Mouse (Mus musculus) layer of hippocampus, postnatal 14 days (tissue): ENCODE measurements around the gene Nek2. TPM values are rescaled to one million over a fixed set of nuclear protein-coding genes. Genes with fewer than 3 reads are reported as not detected.

Experiments
- DNase-seq, 2 experiments: peaks; one replicate each; pipeline ENCODE4 v3.0.0; 2021 to 2022; ENCODE audit warnings: low spot score in 2 of 2, mixed read lengths in 1 of 2
- long read RNA-seq, 2 experiments: library from polyadenylated mRNA; stranded (forward); transcript quantifications; one replicate each; pipeline ENCODE4 v2.0.0; 2021
- total RNA-seq, 2 experiments: library from RNA; stranded (reverse); gene quantifications; 2 replicates each; pipeline ENCODE4 v1.2.3; 2021

Nek2 gene
- total RNA-seq = 1 to 10 TPM; 1.6 to 2.9 TPM
- long read RNA-seq, experiment 1, partial matches to known transcripts = 0 of 1 reads
- long read RNA-seq, experiment 1, other reads (novel, unspliced or antisense) = 1 of 1 reads
- long read RNA-seq, experiment 2, partial matches to known transcripts = 0 of 2 reads
- long read RNA-seq, experiment 2, other reads (novel, unspliced or antisense) = 1 of 2 reads

GRCm38 (mm10) chr1:191821326-191822091 lies at the start of gene Nek2:
Gene Nek2 (plus strand): TSS chr1:191821444.
- peak; percentile 95 to 98 for DNase-seq

- DNase-seq = no peak
Measured at GRCm38 (mm10) chr1:191774106-191774505, 47.1 kb upstream of the Nek2 start.

- no peak for DNase-seq
Measured at GRCm38 (mm10) chr1:191775116-191775515, 46.1 kb upstream of the Nek2 start.

- DNase-seq = no peak
Measured at GRCm38 (mm10) chr1:191777521-191777920, 43.7 kb upstream of the Nek2 start.

- DNase-seq = no peak
Measured at GRCm38 (mm10) chr1:191780470-191780869, 40.8 kb upstream of the Nek2 start.

- no peak for DNase-seq
Measured at GRCm38 (mm10) chr1:191785108-191785507, 36.1 kb upstream of the Nek2 start.

GRCm38 (mm10) chr1:191786255-191786654 lies 35.0 kb upstream of the Nek2 start:
- no peak for DNase-seq

- no peak for DNase-seq
Measured at GRCm38 (mm10) chr1:191787379-191787778, 33.9 kb upstream of the Nek2 start.

GRCm38 (mm10) chr1:191792991-191793390 lies 28.3 kb upstream of the Nek2 start:
- no peak for DNase-seq

GRCm38 (mm10) chr1:191793888-191794532 lies 27.2 kb upstream of the Nek2 start:
- no peak for DNase-seq

GRCm38 (mm10) chr1:191796238-191796896 lies 24.9 kb upstream of the Nek2 start:
- no peak for DNase-seq

- no peak for DNase-seq
Measured at GRCm38 (mm10) chr1:191802093-191802819, 19.0 kb upstream of the Nek2 start.

GRCm38 (mm10) chr1:191802820-191803655 lies 18.2 kb upstream of the Nek2 start:
- DNase-seq = peak in 1 of 2 experiments; percentile 51

GRCm38 (mm10) chr1:191804747-191805146 lies 16.5 kb upstream of the Nek2 start:
- DNase-seq = no peak

GRCm38 (mm10) chr1:191805788-191806187 lies 15.5 kb upstream of the Nek2 start:
- no peak for DNase-seq

GRCm38 (mm10) chr1:191806740-191807139 lies 14.5 kb upstream of the Nek2 start:
- DNase-seq = no peak

GRCm38 (mm10) chr1:191807979-191808378 lies 13.3 kb upstream of the Nek2 start:
- DNase-seq = no peak

- DNase-seq = peak; percentile 79 to 82
Measured at GRCm38 (mm10) chr1:191808688-191809223, 12.5 kb upstream of the Nek2 start.

- DNase-seq = no peak
Measured at GRCm38 (mm10) chr1:191811774-191812173, 9.5 kb upstream of the Nek2 start.
